Mouse (Mus musculus): ENCODE measurements at regions not wholly inside any gene's neighbourhood (a gene's known extent, or its start where the extent isn't known, plus 50 kb on each side); places are given as distances from the start of the nearest gene placed in this dataset.

- DNase-seq (ENCODE audit: low spot score): no peak
Observed at GRCm38 (mm10) chr1:168008216-168008615, 319.2 kb downstream of the Lmx1a start.

GRCm38 (mm10) chr1:168010416-168010815 is 321.4 kb downstream of the Lmx1a start:
- no peak for DNase-seq (ENCODE audit: low spot score)

GRCm38 (mm10) chr1:168012069-168012468 is 323.0 kb downstream of the Lmx1a start:
- DNase-seq (ENCODE audit: low spot score): peak; percentile 37

DNA sequence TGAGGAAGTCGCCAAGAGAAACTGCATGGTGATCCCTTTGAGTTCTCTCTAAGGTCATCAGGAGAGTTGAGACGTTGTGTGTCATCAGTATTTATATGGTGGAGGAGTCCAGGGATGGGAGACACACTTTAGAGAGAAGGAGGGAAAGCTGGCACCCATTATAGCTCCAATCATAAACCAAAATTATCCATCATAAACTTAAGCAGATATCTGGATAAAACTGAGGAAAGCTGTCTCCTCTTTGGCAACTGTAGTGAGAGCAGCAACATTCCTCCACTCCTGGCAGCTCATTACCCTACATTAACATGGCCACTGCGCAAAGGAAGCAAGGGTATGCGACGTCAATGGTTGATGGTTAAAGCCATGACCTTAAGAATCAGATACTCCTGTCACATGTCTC is 323.6 kb downstream of the Lmx1a start:
- no peak for DNase-seq (ENCODE audit: low spot score)

GRCm38 (mm10) chr1:168016375-168016890 is 327.4 kb downstream of the Lmx1a start:
- DNase-seq (ENCODE audit: low spot score): peak; percentile 9

- DNase-seq (ENCODE audit: low spot score): no peak
Observed at GRCm38 (mm10) chr1:168026481-168026880, 337.4 kb downstream of the Lmx1a start.

- peak; percentile 4 for DNase-seq (ENCODE audit: low spot score)
Observed at GRCm38 (mm10) chr1:168044765-168045164, 355.7 kb downstream of the Lmx1a start.

DNA sequence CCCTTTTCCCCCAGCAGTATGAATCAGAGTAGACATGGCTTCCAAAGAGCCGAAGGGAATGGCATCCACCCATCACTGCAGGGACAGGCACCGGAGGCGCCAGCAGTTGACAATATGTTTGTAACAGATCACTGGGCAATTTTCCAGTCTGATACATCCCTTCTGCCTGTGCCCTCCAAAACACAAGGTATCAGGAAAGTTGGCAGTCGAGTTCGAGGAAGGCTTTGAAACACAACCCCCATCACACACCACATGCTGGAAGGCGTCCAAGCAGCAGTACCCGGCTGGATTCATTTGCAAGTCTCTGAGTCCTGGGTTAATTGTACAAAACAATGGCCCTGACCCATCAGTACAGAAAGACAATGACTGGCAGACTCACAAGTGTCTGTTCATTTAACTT is 357.3 kb downstream of the Lmx1a start:
- no peak for DNase-seq (ENCODE audit: low spot score)

- DNase-seq (ENCODE audit: low spot score): no peak
Observed at GRCm38 (mm10) chr1:168046749-168047148, 357.7 kb downstream of the Lmx1a start.

DNA sequence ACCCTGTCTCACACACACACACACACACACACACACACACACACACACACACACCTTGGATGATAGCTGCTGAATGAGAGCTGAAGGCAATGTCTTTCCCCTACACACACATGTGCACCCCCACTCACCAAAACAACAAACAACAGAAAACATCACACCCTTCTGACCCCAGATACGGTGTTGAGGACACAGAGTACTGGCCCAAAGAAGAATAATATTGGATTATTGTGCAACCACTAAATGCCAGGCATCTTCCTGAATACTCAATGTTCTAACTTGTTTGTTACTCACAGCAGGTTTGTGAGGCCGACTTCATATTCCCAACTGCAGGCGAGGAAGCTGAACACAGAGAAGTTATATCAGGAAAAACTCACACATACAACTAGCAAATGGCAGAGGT is 360.9 kb downstream of the Lmx1a start:
- DNase-seq (ENCODE audit: low spot score): no peak

DNA sequence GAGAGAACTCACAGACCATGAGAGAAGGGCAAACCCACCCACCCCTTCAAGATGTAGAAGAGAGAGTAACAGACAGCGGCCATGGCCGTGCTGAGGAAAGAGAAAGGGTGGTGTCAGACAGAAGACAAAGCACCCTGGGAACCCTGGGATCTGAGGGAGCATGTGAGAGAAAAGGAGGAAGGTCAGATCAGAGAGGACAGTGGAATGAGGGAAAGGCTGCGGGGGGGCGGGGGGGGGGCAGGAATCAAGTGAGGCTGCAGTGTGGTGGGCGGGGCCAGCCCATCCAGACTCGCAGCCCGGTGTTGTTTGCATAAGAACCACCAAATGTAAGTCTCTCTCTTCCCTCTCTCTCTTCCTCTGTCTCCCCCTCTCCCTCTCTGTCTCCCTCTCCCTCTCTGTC is 367.4 kb downstream of the Lmx1a start:
- no peak for DNase-seq (ENCODE audit: low spot score)

DNA sequence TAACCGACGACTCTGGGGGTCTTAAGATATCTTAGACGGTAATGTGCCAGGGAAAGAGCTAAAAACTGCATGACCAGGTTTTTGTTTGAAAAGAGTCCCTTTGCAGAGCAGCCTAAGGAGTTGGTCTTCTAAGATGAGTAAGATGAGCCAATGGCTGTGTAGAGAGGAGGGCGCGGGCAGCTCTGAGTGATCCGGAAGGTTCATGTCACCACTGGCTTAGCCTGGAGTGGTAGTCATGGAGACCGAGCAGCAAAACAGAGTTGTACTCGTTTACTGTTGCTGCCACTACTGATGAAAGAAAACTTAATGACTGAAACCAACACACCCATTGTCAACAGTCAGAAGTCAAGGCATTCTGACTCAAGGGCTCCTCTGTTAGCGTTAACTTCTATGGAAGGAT is 368.4 kb downstream of the Lmx1a start:
- DNase-seq (ENCODE audit: low spot score): no peak

- DNase-seq (ENCODE audit: low spot score): no peak
Observed at GRCm38 (mm10) chr1:168058769-168059168, 369.7 kb downstream of the Lmx1a start.

- DNase-seq (ENCODE audit: low spot score): no peak
Observed at GRCm38 (mm10) chr1:168064065-168064664, 367.9 kb downstream of the Pbx1 start.

GRCm38 (mm10) chr1:168065598-168066041 is 366.4 kb downstream of the Pbx1 start:
- no peak for DNase-seq (ENCODE audit: low spot score)

- DNase-seq (ENCODE audit: low spot score): peak; percentile 19
Observed at GRCm38 (mm10) chr1:168066810-168067209, 365.3 kb downstream of the Pbx1 start.

DNA sequence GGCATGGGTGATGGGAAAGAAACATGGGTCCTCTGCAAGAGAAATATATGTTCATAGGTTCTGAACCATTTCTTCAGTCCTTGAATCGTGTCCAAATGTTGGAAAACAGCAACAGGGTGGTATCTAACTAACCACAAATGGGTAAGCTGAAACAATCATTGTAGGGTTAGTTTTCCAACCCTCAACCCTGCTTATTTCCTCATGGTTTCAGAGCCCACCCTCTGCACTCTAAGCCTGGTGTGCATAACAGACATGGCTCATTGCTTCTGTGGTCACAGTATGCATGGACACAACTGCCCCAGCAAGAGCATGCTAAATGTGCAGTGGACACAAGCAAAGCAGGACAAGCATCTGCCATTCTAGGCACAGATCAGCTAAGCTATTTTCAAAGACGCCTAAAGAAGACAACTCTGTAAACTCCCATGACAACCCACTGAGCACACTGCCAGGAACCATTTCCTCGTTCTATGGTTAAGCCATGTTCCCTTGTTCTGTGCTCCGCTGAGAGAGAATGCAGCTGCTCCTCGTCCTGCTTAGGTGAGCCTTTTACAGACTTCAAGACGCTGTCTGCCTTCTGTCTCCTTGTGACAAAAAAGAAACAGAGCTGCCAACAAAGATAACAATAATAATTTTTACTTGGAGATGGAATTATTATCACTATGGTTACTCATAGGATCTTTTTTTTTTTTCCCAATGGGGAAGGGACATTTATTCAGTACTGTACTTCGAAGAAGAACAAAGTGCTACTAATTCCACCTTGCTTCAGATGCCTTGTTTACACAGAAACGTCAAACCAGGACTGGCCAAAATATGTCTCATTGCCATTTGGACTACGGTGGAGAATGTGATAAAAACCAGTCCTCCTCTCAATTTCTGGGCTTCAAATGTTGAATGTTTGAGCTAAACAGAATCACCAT is 363.8 kb downstream of the Pbx1 start:
- no peak for DNase-seq (ENCODE audit: low spot score)

- no peak for DNase-seq (ENCODE audit: low spot score)
Observed at GRCm38 (mm10) chr1:168068920-168069590, 363.0 kb downstream of the Pbx1 start.

All from gastrocnemius, adult 18-20 months (tissue).